Mouse (Mus musculus) CD4-positive, CD25-positive, alpha-beta regulatory T cell, adult 4 months (primary cell): ENCODE measurements around the gene 2210010C04Rik. TPM values are rescaled to one million over a fixed set of nuclear protein-coding genes. Genes with fewer than 3 reads are reported as not detected.
"Not testable (repeated sequence)": the region's sequence is repeated elsewhere in the genome, so short reads cannot be mapped to it uniquely, and the experiment has no call there.

Experiments
- ATAC-seq: one replicate; pipeline ENCODE4 v1.8.0; 2017
- polyA plus RNA-seq, 2 experiments: library from polyadenylated mRNA; unstranded; fragments of 100-300 nt; shearing (Covaris generic); gene quantifications; one replicate each; pipeline ENCODE4 v1.2.1; 2017

Gene 2210010C04Rik
- polyA plus RNA-seq, 2 experiments from 2014 or later: not detected

DNA sequence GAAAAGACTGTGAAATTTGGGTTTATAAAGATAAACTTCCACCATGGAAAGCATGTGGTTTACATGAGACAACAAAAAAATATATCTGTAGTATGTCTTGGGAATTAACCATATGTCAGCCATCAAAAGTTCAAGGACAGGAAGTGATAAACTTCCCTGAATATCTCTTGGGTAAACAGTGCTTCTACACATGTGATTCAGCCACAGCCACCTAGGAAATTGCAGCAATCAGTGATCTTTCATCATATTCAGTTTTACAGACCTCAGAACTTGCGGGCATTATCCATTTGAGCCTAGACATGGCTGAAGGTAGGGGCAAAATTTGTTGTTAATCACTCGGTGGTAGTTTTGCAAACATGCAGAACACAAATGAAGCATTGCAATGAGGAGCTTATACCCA lies 16.7 kb downstream of the 2210010C04Rik start:
- no peak for ATAC-seq

- peak; percentile 56 for ATAC-seq
Observed at GRCm38 (mm10) chr6:41015065-41015464, 20.2 kb downstream of the 2210010C04Rik start.

DNA sequence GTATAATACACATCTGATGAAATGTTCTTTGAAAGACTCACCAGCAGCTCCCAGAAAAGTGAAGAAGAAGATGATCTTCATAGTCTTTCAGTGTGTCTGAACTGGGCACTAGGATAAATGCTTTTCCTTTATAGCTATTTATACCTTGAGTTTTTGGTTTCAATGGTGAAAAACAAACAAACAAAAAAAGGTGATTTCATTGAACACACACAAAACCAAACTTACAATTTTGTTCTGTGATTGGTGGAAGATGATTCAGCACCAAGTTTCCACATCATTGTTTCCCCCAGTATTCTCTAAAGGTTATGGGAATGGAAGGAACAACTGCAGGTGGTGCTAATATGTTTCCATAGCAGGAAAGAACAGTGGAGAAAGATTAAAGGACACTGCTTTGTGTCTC lies 35.9 kb downstream of the 2210010C04Rik start, which contains the start of gene Gm2663:
Gm2663 (minus strand) TSS at position 101 of the 400 bp plus-strand sequence.
- not testable (repeated sequence) for ATAC-seq

Other genes starting within 250 kb of the 2210010C04Rik start
- under 1 TPM; 0.33 to 0.46 TPM for gene Moxd2, start 148.0 kb downstream of the 2210010C04Rik start, polyA plus RNA-seq
- gene Prss58, start 135.1 kb downstream of the 2210010C04Rik start, polyA plus RNA-seq: not detected
- gene 1700074P13Rik, start 95.0 kb downstream of the 2210010C04Rik start, polyA plus RNA-seq: not detected
- not detected for gene Gm4744, start 83.6 kb downstream of the 2210010C04Rik start, polyA plus RNA-seq
- 1 to 10 TPM in 1 of 2 experiments, not detected in 1; 1.0 TPM for gene 1810009J06Rik, start 70.8 kb downstream of the 2210010C04Rik start, polyA plus RNA-seq
- gene Gm2663, start 36.0 kb downstream of the 2210010C04Rik start, polyA plus RNA-seq: not detected